Mouse (Mus musculus): Measurements from ENCODE around the gene Cd5l. TPM values are rescaled to one million over a fixed set of nuclear protein-coding genes. Genes with fewer than 3 reads are reported as not detected.
A peak's percentile ranks its signal among the peaks of the same experiment; 100 is the strongest.
"Not testable (repeated sequence)": the region's sequence is repeated elsewhere in the genome, so short reads cannot be mapped to it uniquely, and the experiment has no call there.

The Cd5l gene
- total RNA-seq (2021): under 1 TPM; 0.57 to 0.85 TPM
- long read RNA-seq, experiment 1: 0 reads
- long read RNA-seq, experiment 2, partial matches to known transcripts: 1 of 1 reads
- long read RNA-seq, experiment 2, other reads (novel, unspliced or antisense): 0 of 1 reads

DNA sequence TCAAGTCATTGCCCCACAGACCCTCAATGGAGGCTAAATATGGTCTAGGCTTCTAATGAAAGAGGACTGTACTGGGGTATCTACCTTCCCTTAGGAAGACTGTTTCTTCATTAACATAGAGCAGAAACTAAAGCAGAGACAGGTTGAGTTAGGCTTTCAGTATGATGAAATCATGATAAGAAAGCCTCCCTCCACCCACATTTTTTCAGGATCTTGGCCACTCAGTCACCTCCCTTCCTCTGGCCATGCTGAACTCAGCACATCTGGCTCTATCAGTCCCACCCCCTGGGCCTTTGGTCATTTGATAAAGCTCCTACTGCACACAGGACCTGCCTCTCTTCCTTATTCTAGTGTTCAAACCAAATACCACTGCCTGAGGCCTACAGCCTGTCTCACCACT, at the start of gene Cd5l:
Gene Cd5l (plus strand): TSS at position 301 of the 400 bp plus-strand sequence.
- DNase-seq: no peak

GRCm38 (mm10) chr3:87309922-87310321, 47.8 kb upstream of the Cd5l start:
- peak in 1 of 2 experiments; percentile 8 for DNase-seq

DNA sequence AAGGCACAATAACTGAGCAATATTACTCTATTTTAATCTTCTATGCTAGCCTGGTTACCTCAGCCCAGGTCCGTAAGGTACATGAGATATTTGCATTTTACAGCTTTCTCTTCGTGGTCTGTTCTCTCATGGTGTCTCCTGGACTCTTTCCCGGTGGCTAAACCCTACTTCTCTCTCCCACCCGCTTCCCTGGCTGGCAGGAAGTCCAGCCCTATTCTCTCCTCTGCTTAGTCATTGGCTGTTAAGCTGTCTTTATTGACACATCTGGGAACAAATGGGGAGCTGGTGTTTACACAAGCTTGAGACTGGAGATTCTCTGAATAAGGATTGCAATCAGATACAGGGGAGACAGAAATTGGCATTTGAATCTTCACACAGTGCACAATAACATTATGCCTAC, 35.1 kb upstream of the Cd5l start:
- no peak for DNase-seq

DNA sequence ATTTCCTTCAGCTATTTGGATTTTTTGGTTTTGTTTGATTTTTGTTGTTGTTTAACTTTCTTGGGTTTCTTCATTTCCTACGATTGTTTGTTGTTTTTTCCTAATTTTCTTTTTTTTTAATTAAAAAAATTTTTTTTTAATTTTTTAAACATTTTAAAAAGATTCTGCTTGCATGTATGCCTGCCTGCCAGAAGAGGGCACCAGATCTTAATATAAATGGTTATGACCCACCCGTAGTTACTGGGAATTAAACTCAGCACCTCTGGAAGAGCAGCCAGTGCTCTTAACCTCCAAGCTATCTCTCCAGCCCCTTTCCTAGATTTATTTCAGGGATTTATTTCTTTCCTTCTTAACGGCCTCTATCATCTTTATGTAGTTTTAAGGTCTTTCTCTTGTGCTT, 33.9 kb upstream of the Cd5l start:
- DNase-seq: peak in 1 of 2 experiments; percentile 17

DNA sequence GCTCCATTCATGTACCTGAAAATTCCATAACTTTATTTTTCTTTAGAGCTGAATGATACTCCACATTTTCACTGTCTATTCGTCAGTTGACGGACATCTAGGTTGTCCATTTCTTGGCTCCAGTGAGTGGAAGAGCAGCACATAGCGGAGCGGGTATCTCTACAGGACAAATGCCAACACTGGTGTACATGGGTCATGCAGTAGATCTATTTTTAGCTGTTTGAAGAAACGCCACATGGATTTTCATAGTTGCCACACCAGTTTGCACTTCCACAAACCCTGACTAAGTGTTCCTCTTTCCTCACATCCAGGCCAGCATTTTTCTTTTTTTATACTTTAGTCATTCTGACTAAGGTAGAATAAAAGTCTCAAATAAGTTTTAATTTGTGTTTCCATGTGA, 19.8 kb upstream of the Cd5l start:
- DNase-seq: peak; percentile 39 to 56

- not testable (repeated sequence) for DNase-seq
Observed at GRCm38 (mm10) chr3:87350992-87351391, 6.7 kb upstream of the Cd5l start.

DNA sequence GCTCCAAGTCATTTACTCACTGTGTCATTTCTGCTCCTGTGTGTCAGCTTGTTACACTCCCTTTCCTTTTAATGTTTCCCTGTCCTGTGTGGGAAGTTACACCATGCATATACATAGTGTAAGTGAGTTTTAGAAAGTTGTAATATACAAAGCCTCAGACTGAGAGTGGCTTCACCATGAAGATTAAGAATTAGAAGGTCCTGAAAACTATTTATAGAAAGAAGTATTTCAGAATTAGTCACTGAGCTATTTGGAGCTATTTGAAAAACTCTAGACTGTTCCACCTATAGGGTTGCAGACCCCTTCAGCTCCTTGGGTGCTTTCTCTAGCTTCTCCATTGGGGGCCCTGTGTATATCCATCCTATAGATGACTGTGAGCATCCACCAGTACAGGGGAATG, 1.5 kb downstream of the Cd5l start:
- DNase-seq: no peak

DNA sequence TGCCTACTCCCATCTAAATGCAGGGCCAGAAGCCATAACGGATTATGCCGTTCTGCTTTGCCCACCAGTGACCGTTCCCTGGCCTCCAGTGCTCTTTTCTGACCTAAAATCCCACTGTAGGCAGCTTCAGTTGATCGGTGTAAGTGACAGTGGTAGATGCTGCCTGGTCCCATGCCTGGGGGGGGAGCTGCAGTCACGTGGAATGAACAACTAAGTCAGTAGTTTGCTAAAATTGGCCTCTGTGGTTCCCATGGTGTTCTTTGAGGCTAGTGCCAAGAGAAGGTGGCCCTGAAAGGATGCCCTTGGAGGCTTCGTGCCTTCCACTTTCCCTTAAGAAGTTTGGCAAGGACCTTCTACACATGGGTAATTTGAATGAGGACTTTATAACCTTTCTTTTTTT, 2.8 kb downstream of the Cd5l start:
- no peak for DNase-seq

GRCm38 (mm10) chr3:87365691-87366090, 8.0 kb downstream of the Cd5l start:
- DNase-seq: no peak

DNA sequence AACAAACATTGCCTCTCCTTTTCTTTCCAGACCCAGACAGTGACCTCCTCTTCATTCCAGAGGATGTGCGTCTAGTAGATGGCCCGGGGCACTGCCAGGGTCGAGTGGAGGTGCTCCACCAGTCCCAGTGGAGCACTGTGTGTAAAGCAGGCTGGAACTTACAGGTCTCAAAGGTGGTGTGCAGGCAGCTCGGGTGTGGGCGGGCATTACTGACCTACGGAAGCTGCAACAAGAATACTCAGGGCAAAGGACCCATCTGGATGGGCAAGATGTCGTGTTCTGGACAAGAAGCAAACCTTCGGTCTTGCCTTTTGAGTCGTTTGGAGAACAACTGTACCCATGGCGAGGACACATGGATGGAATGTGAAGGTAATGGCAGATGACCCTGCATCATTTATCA, 9.8 kb downstream of the Cd5l start:
- DNase-seq: no peak

GRCm38 (mm10) chr3:87369181-87369580, 11.5 kb downstream of the Cd5l start:
- peak in 1 of 2 experiments; percentile 16 for DNase-seq

GRCm38 (mm10) chr3:87376195-87377165, 18.8 kb downstream of the Cd5l start, which contains the start of gene Fcrl1:
Gene Fcrl1, plus strand, starts transcription at chr3:87376387.
- DNase-seq: peak in 1 of 2 experiments; percentile 18

GRCm38 (mm10) chr3:87377228-87377627, 19.5 kb downstream of the Cd5l start:
- no peak for DNase-seq

DNA sequence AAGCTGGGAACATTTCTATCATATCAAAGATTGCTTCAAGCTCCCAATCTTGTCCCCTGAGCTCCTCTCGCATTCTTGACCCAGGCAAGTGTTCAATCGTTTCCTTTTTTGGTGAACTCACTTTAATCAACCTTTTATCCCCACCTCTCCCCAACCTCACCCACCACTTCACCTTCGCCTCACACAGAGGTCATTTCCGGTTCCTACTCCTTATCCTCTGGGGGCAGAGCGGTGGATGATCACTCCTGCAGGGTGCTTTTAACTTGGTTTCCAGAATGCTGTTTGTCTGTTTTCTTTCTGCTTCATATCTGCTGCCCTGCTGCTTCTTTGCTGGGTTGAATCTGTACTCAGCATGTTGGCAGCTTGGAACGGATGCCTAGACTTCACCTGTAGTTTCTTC, 20.0 kb downstream of the Cd5l start:
- no peak for DNase-seq

- DNase-seq: peak in 1 of 2 experiments; percentile 17
Observed at GRCm38 (mm10) chr3:87379641-87380315, 22.1 kb downstream of the Cd5l start.

DNA sequence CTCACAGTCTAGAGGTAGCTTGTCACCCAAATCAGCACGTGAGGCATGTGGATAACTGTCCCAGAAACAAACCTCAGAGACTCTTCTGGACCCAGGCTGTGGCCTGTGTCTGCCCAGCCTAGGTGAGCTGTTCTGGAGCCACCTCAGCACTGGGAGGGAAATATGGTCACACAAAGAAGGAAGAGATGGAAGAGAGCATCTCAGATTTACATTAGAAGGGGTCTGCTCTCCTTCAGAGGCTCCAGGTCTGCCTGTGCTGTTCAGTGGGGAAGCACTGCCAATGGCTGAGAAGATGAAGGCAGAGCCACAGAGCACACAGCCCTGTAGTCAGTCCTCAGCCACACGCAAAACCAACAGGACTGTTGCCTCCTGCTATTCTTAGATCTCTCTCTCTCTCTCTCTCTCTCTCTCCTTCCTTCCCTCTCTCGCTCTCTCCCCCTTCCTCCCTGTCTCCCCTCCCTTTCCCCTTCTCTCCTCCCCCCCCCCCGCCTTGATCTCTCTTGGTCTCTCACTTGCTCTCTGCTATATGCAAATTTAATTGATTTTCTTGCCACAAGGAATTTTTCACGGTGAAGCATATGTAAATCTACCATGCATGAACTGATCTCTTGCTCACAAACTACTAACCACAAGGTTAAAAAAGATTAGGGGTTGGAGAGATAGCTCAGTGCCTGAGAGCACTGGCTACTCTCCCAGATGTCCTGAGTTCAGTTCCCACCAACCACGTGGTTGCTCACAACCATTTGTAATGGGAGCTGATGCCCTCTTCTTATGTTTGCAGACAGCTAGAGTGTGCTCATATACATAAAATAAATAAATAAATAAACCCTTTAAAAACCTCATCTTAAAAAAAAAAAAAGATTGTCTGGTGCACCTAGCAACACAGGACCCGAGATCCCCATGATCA, 24.4 kb downstream of the Cd5l start:
- DNase-seq: no peak

GRCm38 (mm10) chr3:87383308-87383707, 25.6 kb downstream of the Cd5l start:
- DNase-seq: no peak

- DNase-seq: no peak
Observed at GRCm38 (mm10) chr3:87385105-87385504, 27.4 kb downstream of the Cd5l start.

GRCm38 (mm10) chr3:87390935-87391334, 33.3 kb downstream of the Cd5l start:
- DNase-seq: peak; percentile 12 to 13

DNA sequence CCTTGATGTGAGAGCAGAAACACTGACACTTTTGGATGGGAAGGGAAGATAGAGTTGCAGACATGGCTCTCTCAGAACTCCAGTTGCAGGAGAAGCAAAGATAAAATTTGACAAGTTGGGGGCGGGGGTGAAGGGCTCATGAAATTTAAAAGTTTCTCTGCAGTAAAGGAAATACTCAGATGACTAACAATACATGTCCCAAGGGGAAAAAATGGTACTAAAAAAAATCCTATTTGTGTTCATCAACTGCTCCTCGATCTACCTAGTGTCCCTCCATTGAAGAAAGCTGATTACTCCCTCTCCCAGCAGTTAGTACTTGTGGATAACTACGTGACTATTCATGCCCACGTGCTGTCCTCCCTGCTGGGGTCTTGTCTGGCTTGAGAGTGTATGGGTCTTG, 41.1 kb downstream of the Cd5l start:
- DNase-seq: no peak

DNA sequence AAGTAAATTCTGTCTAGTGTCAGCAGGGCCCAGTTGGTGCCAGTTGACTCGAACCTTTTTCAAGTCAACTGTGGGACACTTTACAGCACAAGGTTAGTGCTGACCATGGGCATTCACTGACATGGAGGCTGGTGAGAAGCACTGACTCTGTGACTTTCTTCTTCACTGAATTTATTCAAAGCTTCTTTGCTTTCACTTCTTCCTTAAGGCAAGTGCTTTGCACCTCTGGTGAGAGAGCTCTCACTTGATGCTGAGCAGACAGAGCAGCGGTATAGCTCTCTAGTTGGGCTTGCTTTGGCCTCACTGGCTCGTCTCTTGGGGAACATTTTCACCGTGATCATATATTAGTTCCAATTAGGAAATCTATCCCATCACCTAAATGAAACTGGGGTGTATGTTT, 42.2 kb downstream of the Cd5l start:
- no peak for DNase-seq

DNA sequence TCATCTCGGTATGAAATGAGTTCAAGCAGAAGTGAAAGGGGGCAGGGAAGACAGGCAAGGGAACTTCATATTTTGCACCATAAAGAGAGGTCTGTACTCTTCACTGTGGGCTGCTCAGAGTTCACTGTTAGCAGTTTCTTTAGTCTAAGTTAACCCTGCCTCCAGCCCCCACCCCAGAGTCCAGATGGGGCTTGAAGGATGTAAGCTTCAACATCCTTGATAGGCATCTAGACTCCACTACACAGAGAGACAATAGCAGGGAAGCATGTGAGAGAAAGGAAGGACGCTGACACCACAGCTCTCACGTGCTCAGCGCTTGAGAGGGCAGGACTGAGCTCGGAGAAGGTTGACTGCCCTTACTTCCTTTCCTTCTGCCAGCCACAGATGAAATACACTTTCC, 43.6 kb downstream of the Cd5l start:
- DNase-seq: peak in 1 of 2 experiments; percentile 40
